Mouse (Mus musculus) adrenal gland, adult 18-20 months (tissue): Measurements from ENCODE around the gene Npas3. TPM values are rescaled to one million over a fixed set of nuclear protein-coding genes. Genes with fewer than 3 reads are reported as not detected.

ENCODE experiments used
- DNase-seq, 2 experiments: peaks; one replicate each; pipeline ENCODE4 v3.0.0; 2021 to 2022; ENCODE audit warnings: low spot score in 2 of 2
- total RNA-seq, 2 experiments: library from RNA; stranded (reverse); gene quantifications; 1 replicate in 1 of 2; 2 replicates in 1 of 2; pipeline ENCODE4 v1.2.3; 2021

Npas3 gene
- total RNA-seq, 2 experiments from 2014 or later = 1.1 to 2.1 TPM

DNA sequence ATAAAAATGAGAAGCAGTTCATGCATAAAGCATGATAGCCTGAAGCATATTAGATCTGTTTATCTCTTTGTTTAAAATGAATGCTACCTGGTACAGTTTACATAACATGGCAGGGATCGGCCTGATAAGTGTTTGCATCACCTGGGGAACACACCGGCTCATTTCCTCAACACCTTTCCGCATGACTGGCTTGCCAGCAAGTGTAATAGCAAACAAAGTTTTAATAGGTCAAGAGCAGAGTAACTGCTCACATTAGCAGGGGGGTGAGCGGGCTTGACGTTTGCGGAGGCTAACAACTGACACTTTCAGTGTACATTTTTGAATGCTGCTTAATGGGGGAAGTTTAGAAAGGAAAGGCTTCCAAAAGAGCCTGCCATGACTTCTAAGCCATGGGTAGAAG, 724.9 kb downstream of the Npas3 start:
- DNase-seq = no peak

DNA sequence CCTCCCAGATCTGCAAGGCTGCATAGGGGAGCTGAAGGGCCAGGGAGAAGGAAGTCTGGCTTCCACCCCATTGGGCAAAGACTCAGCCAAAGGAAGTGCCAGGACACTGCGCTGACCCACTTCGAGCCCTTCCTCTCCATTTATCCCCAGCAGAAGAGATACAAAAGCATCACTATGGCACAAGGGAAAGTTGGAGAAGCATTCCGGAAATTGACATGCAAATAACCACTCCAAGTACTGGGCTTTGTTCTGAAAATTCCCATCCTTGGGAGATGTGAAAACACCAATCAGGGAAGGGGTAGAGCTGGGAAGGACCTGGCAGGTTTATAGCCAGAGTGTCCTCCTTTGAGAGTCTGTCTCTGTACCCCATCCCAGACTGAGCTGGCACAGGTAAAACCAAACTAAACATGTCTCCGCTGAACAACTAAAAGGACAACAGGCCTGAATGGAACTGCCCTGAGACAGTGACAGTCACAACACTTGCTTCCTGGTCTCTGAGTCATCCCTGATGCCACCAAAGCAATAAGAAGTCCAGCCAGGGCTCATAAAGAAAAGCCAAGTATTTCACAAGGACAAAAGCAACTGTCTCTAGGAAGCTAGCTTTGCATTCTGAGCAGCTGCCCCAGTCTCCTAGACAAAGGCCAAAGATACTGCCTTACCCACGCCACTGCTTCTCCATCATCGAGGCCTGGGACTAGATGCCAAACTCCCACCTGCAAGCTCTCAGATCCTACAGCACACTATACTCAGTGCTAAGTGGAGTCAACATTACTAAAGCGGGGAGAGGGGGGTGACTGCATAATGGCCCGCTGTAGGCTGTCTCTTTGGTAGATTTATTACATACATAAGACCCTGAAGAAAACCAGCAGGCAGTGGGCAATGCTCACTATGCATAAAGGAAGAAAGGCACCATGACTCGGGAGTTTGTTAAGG, 733.4 kb downstream of the Npas3 start:
- no peak for DNase-seq

GRCm38 (mm10) chr12:53983946-53984345, 735.5 kb downstream of the Npas3 start:
- peak in 1 of 2 experiments; percentile 30 for DNase-seq

- no peak for DNase-seq
Observed at GRCm38 (mm10) chr12:53985851-53986842, 737.7 kb downstream of the Npas3 start.

DNA sequence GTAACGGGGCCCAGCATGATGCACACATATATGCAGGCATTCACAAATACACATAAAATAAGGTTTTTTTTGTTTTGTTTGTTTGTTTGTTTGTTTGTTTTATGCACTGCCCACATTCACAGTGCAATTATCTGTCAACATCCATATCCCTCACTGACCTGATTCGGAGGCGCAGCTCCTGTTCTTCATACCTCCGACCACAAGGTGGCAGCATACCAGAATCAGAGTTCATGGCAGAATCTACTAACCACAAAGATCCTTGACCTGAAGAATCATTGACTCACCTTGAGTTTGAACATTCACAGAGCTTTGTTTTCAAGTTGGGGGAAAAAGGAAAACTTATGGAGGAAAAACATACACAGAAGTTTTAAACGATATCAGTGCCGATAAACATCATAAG, 743.9 kb downstream of the Npas3 start:
- DNase-seq = no peak

DNA sequence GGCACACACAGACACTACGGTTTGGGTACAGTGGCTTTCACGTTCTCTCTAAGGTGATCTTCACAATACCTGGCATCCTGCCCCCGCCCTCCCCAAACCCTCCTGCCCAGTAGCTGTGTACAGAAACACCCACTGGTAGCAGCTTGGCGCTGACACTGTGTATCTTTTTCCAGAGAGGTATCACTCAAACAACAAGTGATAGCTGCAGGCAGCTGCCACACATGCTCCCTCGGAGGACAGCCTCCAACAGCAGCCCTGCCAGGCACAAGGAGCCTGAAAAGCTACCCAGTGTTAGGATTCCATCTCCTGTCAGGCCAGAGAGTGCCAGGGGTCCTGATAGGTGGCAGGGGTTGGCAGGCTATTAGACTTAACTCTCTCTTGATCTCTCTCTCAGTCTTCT, 747.2 kb downstream of the Npas3 start:
- no peak for DNase-seq

- peak in 1 of 2 experiments; percentile 12 for DNase-seq
Observed at GRCm38 (mm10) chr12:53997141-53997540, 748.7 kb downstream of the Npas3 start.

DNA sequence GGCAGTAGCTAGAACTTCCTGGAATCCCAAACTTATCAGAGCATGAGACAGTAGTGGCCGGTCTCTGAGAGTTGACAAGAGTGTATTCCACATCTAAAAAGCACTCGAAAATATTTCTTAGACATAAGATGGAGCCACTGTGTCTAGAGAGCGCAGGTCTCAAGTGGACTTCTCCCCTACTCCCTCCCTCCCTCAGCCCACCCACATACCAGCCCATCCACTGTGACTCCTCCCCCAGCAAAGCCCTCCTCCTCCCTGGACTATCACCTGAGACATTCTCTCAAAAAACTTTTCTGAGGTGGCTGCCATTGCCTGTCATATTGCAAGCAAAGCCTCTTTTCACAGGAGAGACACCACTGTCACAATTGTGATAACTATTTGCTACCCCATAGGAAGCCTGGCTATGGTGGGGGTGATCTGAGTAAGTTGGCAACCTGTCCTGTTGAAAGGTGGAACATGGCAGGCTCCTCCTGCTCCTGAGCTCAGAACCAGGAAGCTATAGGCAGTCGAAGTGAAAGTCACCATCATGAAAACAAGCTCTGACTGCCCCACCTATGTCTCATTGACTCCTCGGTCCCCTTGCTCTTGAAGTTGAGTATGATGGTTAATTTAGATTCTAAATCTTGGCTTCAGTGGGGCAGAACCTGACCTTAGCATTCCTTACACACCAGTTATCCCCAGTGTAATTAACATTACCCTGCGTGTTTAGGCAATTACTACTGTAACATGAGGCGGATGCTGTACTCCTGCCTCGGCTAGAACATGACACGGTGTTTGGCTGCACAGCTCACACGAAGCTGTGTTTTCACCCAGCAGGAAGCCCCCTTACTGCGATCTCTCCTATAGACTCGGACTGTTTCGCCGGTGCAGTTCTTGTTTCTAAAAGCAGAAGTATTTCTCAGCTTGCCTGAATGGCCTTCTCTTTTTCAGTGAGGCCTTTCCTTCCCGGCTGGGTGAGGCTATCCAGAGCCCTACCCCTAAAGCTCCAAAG, 751.5 kb downstream of the Npas3 start:
- DNase-seq = no peak

GRCm38 (mm10) chr12:54002496-54002895, 754.0 kb downstream of the Npas3 start:
- no peak for DNase-seq

DNA sequence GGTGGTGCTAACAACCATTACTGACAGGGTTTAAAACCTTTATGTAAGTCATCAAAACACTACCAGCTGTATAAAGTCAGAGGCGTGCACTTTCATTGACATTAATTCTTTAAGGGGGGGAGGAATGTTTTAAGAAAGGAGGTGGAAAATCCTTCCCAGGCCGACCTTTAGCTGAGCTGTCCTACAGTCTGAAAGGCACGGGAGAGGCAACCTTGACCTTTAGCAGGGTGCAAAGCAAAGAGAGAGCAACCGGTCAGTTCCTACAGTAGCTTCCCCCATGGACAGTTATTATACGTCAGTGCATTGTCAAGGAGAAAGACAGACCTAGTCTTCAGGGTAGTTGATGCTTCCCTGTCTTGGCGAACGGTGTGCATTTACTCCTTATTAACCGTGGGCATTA, 756.1 kb downstream of the Npas3 start:
- DNase-seq = peak in 1 of 2 experiments; percentile 22

GRCm38 (mm10) chr12:54005546-54005945, 757.1 kb downstream of the Npas3 start:
- peak in 1 of 2 experiments; percentile 25 for DNase-seq

DNA sequence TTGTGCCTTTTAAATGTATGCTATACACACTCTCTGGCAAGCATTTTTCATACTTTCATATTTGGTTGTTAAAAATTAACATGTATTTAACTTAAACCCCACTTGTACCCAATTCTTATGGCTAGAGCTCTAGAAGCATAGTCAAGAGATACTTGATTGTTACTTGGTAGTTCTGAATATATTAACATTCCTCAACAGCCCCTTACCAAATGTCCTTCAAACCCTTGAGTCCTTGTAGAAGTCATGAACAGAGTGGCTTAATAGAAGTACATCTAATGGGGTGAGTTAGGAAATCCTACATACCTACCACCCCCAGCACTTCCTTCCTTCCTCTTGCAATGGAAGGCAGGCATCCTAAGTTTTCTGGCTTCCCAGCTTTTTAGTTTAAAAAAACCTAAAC, 766.8 kb downstream of the Npas3 start:
- no peak for DNase-seq

DNA sequence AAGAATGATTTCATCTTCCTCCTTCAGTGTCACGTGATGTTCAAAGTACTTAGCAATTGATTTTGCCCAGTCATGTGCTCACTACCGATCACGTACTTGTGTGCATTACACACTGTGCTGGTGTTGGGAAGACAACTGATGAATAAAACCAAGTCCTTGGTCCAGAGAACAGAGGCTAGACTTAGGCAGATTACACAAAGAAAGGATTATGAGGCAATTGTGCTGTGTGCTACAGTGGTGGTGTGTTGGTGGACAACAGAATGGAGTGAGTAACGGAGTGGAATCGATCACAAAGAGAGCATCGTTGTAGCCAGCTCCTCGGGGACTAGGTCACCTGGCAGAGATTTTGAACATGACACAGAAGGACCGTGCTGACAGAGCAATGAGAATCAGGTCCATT, 769.5 kb downstream of the Npas3 start:
- no peak for DNase-seq

- no peak for DNase-seq
Observed at GRCm38 (mm10) chr12:54019979-54020378, 771.5 kb downstream of the Npas3 start.

- no peak for DNase-seq
Observed at GRCm38 (mm10) chr12:54034666-54035346, 786.3 kb downstream of the Npas3 start.

DNA sequence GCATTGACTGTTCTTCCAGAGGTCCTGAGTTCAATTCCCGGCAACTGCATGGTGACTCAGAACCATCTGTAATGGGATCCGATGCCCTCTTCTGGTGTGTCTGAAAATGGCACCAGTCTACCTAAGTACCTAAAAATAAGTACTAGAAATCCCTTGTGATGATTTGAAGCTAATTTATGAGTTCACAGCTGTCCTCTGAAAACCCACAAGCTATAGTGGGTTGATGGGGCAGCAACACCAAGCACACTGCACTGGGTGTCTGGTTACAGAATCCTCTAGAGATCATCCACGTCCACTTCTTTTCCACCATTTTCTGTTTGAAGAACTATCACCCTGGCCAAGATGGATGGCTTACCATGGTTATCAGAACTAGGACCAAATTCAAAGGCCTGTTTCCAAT, 789.1 kb downstream of the Npas3 start:
- DNase-seq = no peak

GRCm38 (mm10) chr12:54042996-54043544, 794.6 kb downstream of the Npas3 start:
- no peak for DNase-seq

GRCm38 (mm10) chr12:54044606-54045334, 796.3 kb downstream of the Npas3 start:
- DNase-seq = no peak

DNA sequence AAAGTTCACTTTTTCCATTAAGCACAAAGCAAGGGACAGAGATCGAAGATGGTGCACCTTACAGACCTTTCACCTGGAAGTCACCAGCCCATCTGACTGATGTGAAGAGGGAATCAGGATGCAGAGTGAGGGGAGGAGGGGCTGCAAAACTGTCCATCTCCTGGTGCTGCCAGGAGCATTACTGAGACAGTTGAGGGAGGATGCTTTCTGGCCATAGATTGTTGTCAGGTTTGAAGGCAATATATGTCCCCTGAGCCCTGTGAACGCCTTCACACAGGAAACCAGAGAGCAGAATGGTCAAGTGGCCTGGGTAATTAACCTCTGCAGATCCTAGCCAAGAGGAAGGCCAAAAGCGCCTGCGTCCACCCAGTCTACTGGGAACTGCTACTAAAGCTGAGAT, 796.9 kb downstream of the Npas3 start:
- DNase-seq = no peak
